Mouse (Mus musculus) ES-Bruce4 (cell line): ENCODE measurements at regions not wholly inside any gene's neighbourhood (a gene's known extent, or its start where the extent isn't known, plus 50 kb on each side); places are given as distances from the start of the nearest gene placed in this dataset.

Experiments
- CTCF ChIP-seq: IDR thresholded peaks from one replicate; pipeline ENCODE4 v1.8.1; 2011; ENCODE audit warnings: low read depth, low read length
- EP300 ChIP-seq: IDR thresholded peaks from 2 replicates; pipeline ENCODE4 v1.6.1; 2011; ENCODE audit warnings: low read depth, low read length; ENCODE audit not compliant: insufficient read depth
- POLR2A ChIP-seq: IDR thresholded peaks from one replicate; pipeline ENCODE4 v1.8.1; 2011; ENCODE audit warnings: low read length; ENCODE audit not compliant: insufficient read depth

DNA sequence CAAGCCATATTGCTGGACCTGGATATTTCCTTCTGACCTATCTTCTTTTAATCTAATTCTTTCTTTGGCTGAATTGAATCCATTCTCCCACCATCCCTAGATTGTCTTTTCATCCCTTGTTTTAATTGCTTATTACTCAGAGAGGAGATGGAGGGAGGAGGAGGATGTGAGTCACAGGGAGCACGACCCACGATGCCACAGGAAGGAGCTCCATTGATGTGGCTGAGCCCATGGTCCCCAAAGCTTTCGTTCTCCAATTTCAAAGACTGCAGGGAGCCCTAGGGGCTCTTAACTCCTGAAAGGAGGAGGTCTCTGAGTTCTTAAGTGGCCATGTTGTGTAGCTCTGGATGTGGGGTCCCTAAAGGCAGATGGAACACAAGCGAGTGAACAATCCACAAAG, 53.5 kb upstream of the Ier5l start:
- TF ChIP-seq CTCF (no peak), POLR2A (no peak), EP300 (no peak)
